Mouse (Mus musculus) cerebellum, adult 2 months (tissue): ENCODE data around the gene Mid1. TPM values are rescaled to one million over a fixed set of nuclear protein-coding genes. Genes with fewer than 3 reads are reported as not detected.
A peak's percentile ranks its signal among the peaks of the same experiment; 100 is the strongest.
"Not testable (repeated sequence)": the region's sequence is repeated elsewhere in the genome, so short reads cannot be mapped to it uniquely, and the experiment has no call there.

ENCODE experiments used
- DNase-seq, 2 experiments: peaks; one replicate each; pipeline ENCODE4 v3.0.0; 2021
- H3K27ac ChIP-seq: fragments of 200-500 bp; 2 replicates; pipeline ENCODE4 v1.5.1; 2012; ENCODE audit warnings: low read length, control low read depth, inconsistent platforms; ENCODE audit not compliant: insufficient read depth
- H3K27me3 ChIP-seq: fragments of 200-500 bp; 2 replicates; pipeline ENCODE4 v1.6.1; 2012; ENCODE audit warnings: inconsistent platforms, mild to moderate bottlenecking, low read length, moderate library complexity; ENCODE audit not compliant: control insufficient read depth, insufficient read depth
- H3K4me1 ChIP-seq: fragments of 200-500 bp; 2 replicates; pipeline ENCODE4 v1.6.1; 2011; ENCODE audit warnings: low read length; ENCODE audit not compliant: control insufficient read depth, insufficient read depth
- H3K4me3 ChIP-seq: fragments of 200-500 bp; replicated peaks from 2 replicates; pipeline ENCODE3; 2011; ENCODE audit warnings: mild to moderate bottlenecking, low read depth, low read length, control low read depth; ENCODE audit not compliant: insufficient read depth
- WGBS: fragments of 180-500 bp; shearing (Covaris S2); methylation state at CpG from one replicate; pipeline ENCODE4 v1.1.7; 2018; 5-methylcytosine and 5-hydroxymethylcytosine counted together
- polyA plus RNA-seq: library from polyadenylated mRNA; depleted of rRNA; stranded (reverse); fragments of >200 nt; gene quantifications from 2 replicates; pipeline ENCODE4 v1.2.3, GENCODE M21; 2012

Gene Mid1
- polyA plus RNA-seq, 1 experiment, result 134 TPM

GRCm38 (mm10) chrX:170006694-170007247 is 321.8 kb downstream of the Mid1 start:
- 43% methylated on average over 3 of the region's 3 CpGs for WGBS
- H3K4me1 ChIP-seq, H3K4me3 ChIP-seq, H3K27ac ChIP-seq, DNase-seq, H3K27me3 ChIP-seq: not testable (repeated sequence)

- H3K27ac ChIP-seq, H3K27me3 ChIP-seq, H3K4me1 ChIP-seq, DNase-seq, H3K4me3 ChIP-seq: not testable (repeated sequence)
- 46% methylated on average over 2 of the region's 2 CpGs for WGBS
These were observed 322.6 kb downstream of the Mid1 start for GRCm38 (mm10) chrX:170007375-170008178.

- not testable (repeated sequence) for H3K27ac ChIP-seq
These were observed 323.1 kb downstream of the Mid1 start for GRCm38 (mm10) chrX:170008179-170008467.

GRCm38 (mm10) chrX:170008584-170008983 is 323.6 kb downstream of the Mid1 start:
- peak; percentile 63 to 67 for DNase-seq
- H3K4me3 ChIP-seq, H3K27ac ChIP-seq, H3K4me1 ChIP-seq, H3K27me3 ChIP-seq: not testable (repeated sequence)
- 24% methylated on average over 3 of the region's 3 CpGs for WGBS

More at GRCm38 (mm10) chrX:170008179-170008467, 323.1 kb downstream of the Mid1 start:
- H3K27me3 ChIP-seq, H3K4me3 ChIP-seq, DNase-seq, H3K4me1 ChIP-seq: not testable (repeated sequence)

- 84% methylated on average over 118 of the region's 118 CpGs for WGBS
- H3K4me1 ChIP-seq, H3K27me3 ChIP-seq: not testable (repeated sequence)
- DNase-seq, result peak; percentile 97
- Histone ChIP-seq H3K27ac (0 out of 2 replicates have a peak within 1 kb of the TSS, but pooled peaks have one; percentile 17), H3K4me3 (peak within 1 kb of the TSS; percentile 85)
These were observed 324.2 kb downstream of the Mid1 start, which contains the start of gene Gm21887 for GRCm38 (mm10) chrX:170009016-170009750. TSS of gene Gm21887 (plus strand) at chrX:170009659.

- peak overlapping the region; percentile 85 for H3K4me3 ChIP-seq
These were observed 324.8 kb downstream of the Mid1 start for GRCm38 (mm10) chrX:170009801-170010221.

GRCm38 (mm10) chrX:170010581-170011528 is 325.9 kb downstream of the Mid1 start:
- DNase-seq, result peak; percentile 76 to 79
- not testable (repeated sequence) for H3K27me3 ChIP-seq, H3K4me3 ChIP-seq, H3K4me1 ChIP-seq, H3K27ac ChIP-seq
- WGBS, result 83% methylated on average over 97 of the region's 97 CpGs

More at GRCm38 (mm10) chrX:170009801-170010221, 324.8 kb downstream of the Mid1 start:
- not testable (repeated sequence) for H3K27ac ChIP-seq, H3K4me1 ChIP-seq, H3K27me3 ChIP-seq
- WGBS, result 55% methylated on average over 25 of the region's 25 CpGs
- peak; percentile 100 for DNase-seq

- H3K27me3 ChIP-seq, H3K4me3 ChIP-seq, H3K27ac ChIP-seq, H3K4me1 ChIP-seq: not testable (repeated sequence)
- 87% methylated on average over 7 of the region's 10 CpGs for WGBS
- peak in 1 of 2 experiments; percentile 30 for DNase-seq
These were observed 326.5 kb downstream of the Mid1 start for GRCm38 (mm10) chrX:170011529-170011879.

GRCm38 (mm10) chrX:170013421-170013820 is 328.4 kb downstream of the Mid1 start:
- WGBS, result 96% methylated on average over 5 of the region's 13 CpGs
- not testable (repeated sequence) for H3K27me3 ChIP-seq, H3K4me1 ChIP-seq, DNase-seq, H3K27ac ChIP-seq, H3K4me3 ChIP-seq

GRCm38 (mm10) chrX:170014038-170014437 is 329.0 kb downstream of the Mid1 start:
- not testable (repeated sequence) for H3K4me1 ChIP-seq, H3K27me3 ChIP-seq, H3K4me3 ChIP-seq, DNase-seq, H3K27ac ChIP-seq
- 86% methylated on average over 10 of the region's 13 CpGs for WGBS

GRCm38 (mm10) chrX:170015883-170016282 is 330.9 kb downstream of the Mid1 start:
- not testable (repeated sequence) for H3K4me3 ChIP-seq, H3K27ac ChIP-seq, H3K4me1 ChIP-seq, DNase-seq, H3K27me3 ChIP-seq
- 88% methylated on average over 12 of the region's 12 CpGs for WGBS
